Mouse (Mus musculus) megakaryocyte progenitor cell, adult 5-6 weeks (primary cell): Measurements from ENCODE around the gene Celf2. TPM values are rescaled to one million over a fixed set of nuclear protein-coding genes. Genes with fewer than 3 reads are reported as not detected.
A peak's percentile ranks its signal among the peaks of the same experiment; 100 is the strongest.

ENCODE experiments used
- ATAC-seq: replicated peaks from 2 replicates; pipeline ENCODE4 v1.8.0; 2016; ENCODE audit warnings: mild to moderate bottlenecking, moderate TSS enrichment, inconsistent platforms; ENCODE audit not compliant: poor library complexity
- total RNA-seq, 2 experiments: library from RNA; stranded (forward) in 1 of 2; stranded (reverse) in 1 of 2; fragments of 157-497, 149-512 nt in 1 of 2; fragments of 200-1000 nt in 1 of 2; gene quantifications; 2 replicates each; pipeline versions ENCODE4 v1.2.3 to v1.2.4; 2015 to 2017

The Celf2 gene
- total RNA-seq, 2 experiments from 2014 or later: 85.2 to 152 TPM

DNA sequence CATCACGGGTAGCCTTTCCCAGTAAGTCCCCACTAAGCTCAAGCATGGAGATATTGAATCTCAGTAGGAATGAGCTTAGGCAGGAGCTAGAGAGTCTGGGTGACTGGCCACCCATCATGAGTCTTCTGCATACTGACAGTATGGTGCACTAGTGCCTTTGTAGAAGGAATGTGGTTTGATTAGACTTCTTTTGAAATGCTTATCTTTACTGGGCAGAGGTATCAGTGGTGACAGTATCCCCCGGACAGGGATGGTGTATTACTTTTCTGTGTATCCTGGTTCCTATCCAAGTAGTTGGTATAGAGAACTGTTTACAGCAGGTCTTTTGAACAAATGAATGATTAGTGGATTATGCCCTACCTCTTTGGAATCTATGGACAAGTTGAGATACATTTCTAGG lies 973.0 kb downstream of the Celf2 start:
- peak; percentile 61 for ATAC-seq

DNA sequence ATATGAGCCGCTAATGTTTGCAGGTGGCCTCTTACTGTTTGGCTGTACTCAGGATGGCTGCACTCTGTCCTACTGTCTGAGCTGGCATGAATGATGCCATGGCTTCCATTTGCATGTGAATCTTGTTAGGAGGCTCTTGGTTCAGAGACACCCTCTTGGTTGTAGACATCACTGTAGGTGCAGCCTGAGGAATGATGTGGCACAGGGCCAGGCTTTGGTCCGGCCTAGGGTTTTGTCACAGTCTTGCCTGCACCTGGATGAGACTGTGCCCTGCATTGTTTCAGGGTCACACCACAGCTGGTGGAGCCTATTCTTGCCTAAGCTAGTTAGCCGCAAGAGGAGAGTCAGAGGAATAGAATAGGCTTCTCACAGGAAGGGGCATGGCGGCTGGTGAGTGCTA lies 977.0 kb downstream of the Celf2 start:
- ATAC-seq: no peak

DNA sequence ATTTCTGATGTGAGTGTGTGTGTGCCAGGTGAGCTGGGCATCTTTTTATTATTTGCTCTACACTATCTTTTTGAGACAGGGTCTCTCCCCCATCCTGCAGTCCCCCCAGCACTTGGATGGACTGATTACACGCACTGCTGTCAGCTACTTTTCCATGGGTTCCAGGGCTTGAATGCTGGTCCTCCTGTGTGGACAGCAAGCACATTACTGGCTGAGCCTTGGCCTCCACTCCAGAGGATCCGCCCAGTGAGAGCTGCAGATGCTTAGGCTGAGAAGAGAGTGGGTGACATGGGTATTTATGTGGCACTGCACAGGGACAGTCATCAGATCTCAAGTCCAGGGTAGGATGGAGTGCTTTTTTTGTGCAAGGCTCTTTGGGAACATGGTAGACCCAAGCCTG lies 981.3 kb downstream of the Celf2 start:
- ATAC-seq: no peak

DNA sequence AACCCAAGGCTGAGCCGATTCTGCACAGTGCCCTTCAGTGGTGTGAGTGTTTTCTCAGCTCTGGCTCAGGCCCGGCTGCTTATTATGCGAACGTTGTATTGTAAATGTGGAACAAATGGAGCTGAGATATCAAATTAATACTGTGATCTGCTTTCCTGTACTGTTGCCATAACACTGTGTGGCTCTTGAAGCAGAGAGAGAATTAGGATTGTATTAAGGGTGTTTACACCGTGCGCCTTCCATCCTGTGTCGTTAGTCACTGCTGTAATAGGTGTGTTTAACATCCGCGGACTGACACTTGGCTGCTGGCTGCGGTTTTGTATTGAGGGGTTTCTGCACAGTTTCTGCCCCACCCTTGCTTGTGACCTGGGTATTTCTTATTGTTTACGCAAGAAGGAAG lies 982.5 kb downstream of the Celf2 start:
- no peak for ATAC-seq

DNA sequence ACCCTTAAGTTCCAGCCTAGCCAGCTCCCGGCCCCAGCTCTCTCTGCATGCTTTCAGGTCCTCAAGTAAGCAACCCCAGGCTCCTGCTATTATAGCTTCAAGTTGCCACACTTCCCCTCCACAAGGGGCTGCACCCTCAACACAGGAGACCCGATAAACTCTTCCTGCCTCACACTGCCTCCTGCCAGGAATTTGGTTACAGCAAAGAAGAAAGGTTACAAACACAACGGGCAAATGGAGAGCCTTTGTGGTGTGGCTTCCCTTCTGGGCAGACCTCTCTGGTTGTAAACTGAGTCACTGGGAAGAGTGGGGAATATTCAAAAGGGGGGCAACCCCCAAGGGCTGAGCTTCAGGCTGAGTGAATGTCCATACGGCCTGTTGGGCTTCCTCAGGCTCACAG lies 983.1 kb downstream of the Celf2 start:
- ATAC-seq: no peak

DNA sequence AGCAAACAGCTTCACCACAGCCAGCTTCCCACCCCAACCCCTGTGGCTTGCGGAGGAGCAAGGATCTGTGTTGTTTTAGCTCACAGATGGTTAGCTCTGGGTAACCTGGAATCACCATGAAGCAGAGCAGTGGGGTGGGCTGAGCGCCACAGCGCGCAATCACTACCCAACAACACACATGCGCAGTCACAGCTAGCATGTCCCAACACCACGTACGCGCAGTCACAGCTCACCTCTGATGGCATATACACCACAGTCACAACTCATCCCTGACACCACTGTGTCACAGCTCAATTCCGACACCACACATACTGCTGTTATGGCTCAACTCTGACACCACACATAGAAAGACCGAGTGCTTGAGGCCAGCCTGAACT lies 985.5 kb downstream of the Celf2 start:
- no peak for ATAC-seq

DNA sequence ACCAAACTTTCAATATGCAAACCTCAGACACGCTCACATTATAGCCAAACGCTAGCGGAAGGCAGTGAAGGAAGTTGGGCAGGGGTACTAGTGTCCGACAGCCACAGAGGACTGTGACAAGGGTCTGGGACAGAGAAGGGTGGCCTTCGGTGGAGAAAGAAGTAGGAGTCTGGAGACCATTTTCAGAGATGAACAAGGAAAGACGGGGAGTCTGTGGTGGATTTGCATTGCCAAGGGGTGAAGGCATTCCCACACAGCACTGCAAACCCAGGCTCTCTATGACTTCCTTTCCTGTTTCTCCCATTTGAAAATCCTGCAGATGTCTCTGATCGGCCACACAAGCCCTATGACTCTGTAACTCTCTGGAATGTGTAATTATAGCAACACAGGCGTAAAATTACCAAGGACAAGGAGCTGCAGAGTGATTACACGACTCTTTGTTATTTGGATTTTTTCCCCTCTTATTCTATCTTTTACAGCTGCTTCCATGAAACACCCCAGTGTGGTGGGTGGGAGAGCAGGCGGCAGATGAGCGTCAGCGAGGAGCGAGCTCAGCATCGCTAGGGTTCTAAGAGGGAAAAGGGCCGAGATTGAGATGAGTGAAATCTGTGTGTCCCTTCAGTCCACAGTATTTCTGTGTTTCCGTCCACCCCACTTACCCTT lies 986.0 kb downstream of the Celf2 start:
- ATAC-seq: no peak

DNA sequence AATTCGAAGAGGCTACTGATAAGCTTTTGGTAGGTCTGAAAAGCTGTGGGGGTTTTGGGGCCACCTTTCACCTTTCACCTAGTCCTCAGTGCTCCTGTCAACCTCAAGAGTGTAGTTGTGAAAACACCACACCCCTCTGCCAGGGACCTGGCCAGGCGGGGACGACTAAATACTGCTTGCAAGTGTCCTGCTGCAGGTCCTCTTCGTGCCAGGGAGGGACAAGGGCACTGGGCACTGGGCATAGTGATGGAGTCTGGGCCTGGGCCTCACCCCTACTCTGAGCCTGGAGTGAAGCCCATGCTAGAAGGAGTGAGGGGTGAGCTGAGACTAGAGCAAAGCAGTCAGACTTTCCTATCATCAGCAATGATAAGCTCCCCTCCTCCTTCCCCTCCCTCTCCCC lies 987.0 kb downstream of the Celf2 start:
- no peak for ATAC-seq

DNA sequence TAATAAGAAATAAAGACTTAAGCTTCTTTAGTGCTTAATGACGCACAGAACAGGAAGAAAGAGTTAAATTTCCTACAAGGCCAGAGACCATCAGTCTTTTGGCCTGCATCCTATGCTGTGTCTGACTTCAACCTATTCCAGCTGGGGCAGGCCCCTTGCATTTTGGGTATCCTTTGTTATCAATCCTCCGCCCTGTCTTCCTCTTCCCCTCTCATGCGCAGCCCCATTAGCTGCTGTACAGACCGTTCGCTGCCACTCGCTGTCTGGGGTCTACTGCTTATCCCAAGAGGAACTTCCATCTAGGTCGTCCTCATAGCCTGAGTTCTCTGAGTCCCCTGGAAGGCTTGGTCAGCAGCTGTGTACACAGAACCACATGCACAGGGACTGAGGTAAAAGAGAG lies 996.2 kb downstream of the Celf2 start:
- ATAC-seq: no peak

DNA sequence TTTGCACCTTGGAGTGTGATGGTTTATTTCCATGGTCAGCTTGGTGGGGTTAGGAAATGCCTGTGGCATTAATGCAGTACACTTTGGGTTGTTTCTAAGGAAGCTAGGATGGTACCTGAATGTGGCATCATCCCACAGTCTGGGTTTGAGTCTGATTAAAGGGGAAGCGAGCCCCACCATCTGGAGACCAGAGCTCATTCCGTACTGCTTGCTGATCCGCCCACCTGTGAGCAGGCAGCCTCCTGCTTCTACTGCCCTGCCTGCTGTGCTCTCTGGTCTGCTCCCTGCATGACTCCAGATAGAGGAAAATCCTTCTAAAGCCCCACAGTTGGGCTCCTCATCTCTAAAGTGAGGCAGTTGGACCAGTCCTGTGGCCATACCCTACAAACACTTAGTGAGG lies 1002.3 kb downstream of the Celf2 start:
- ATAC-seq: no peak

DNA sequence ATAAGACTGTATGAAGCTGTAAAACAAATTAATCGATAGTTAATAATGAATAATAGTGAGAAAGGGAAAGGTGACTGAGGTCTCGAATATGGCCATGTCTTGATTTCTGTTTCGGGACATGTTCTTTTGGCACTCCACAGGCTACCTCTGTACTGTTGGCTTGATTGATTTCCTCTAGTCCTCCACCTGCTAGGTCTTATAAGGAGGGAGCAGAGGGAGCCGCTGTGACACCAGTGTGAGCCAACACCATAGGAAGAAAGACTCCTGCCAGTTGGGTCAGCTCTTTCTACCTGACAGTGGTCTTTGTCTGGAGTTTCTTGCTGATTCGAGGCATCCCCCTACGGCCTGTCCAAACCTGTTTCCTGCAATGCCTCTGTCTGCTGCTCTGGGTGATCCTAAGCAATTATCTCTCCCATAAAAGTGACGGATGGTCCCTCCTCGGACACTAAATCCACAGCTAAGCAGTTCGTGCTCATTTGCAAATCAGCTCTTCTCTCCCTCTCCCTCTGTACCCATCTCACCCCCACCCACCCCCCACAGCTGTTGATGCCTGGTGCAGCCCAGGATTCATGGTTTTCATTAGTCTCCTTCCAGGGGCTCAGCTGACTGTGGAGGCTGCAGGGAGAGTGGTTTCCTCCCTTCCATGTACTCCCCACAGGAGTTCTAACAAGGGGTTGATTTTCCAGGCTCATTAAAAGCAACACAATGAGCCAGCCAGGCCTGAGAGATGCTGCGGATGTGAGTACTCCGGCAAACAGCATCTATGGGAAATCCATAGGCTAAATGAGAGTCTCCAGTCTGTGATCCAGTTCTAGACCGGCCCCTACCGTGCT lies 1003.2 kb downstream of the Celf2 start:
- ATAC-seq: no peak

DNA sequence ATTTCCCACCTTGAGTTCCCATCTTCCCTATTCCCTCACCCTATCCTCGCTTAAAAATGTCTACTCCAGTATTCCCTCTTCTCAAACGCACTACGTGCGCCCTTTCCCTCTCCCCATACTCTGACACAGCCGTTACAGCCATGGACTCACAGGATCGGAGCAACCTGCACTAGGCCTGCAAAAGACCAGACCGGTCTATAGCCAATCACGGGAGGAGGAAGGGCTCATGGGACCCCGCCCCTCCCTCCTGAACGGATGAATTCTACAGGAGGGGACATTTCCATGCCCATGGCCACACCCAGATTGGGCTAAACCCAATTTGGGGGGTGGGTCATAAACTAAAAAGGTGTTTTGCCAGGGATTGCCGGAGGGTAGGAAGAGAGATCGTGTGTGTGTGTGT lies 1003.8 kb downstream of the Celf2 start:
- ATAC-seq: no peak

DNA sequence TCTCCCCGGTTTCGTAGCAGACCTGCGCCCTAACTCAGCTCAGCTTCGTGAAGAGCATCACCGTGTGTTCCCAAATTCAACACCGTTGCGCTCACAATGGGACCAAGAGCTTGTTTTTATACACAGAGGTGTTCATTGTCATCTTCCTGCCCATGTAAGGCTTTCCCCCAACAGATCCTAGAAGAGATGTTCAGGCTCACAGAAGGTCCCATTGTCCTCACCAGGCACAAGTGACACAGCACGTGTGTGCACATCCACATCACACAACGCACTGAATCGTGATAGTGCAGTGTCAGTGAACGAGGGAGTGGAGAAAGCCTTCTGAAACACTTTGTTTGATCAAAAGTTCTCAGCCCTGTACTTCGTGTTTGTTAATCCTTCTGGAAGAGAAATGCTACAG lies 1011.3 kb downstream of the Celf2 start:
- ATAC-seq: no peak

DNA sequence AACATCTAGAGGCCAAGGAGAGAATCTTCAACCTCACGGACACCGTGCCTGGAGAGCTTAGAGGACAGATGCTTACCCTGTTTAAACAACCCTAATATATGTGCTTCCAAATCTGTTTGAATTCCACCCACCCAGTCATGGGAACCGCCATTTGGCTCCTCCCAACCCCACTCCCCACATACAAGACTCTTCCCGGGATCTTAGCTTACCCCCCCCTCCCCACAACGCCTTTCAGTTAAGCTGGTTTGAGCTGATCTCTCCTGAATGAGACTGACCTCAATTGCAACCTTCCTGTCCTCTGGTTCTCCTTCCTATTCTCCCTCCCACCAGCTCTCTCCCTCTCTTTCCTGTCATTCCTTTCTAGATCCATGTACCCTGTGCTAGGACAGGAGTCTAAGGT lies 1011.7 kb downstream of the Celf2 start:
- ATAC-seq: no peak

DNA sequence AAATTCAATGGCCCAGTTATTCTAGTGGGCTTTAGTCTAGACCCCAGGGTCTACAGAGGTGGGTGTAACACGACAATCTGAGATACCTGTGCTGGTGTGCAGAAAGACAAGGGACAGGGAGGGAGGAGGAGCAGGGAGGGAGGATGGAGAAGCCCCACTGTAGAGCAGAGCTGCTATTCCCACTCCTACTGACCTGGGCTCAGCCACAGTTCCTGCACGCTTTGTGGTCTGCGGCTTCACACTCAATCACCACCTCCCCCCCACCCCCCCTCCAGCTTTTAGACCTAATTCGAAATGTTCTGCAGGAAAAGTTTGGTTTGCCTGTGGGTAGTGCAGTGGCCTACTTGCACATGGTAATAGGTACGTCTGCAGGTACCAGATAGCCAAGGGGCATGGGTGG lies 1015.5 kb downstream of the Celf2 start:
- ATAC-seq: peak; percentile 54

DNA sequence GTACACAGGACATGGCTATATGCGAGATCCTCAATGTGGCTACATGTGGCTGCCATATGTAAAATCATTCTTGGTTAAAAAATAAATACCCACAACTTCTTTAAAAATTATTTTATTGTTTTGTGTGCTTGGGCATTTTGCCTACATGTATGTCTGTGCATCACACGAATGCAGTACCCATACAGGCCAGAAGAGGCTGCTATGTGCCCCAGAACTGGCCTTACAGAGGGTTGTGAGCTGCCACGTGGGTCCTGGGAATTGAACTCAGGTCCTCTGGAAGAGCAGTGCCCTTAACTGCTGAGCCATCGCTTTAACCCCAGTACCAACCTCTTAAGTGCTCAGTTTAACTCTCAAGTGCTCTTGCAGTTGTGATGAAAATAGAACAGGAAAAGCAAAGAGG lies 1018.5 kb downstream of the Celf2 start:
- ATAC-seq: 0 out of 2 replicates have a peak, but pooled peaks have one; percentile 36

DNA sequence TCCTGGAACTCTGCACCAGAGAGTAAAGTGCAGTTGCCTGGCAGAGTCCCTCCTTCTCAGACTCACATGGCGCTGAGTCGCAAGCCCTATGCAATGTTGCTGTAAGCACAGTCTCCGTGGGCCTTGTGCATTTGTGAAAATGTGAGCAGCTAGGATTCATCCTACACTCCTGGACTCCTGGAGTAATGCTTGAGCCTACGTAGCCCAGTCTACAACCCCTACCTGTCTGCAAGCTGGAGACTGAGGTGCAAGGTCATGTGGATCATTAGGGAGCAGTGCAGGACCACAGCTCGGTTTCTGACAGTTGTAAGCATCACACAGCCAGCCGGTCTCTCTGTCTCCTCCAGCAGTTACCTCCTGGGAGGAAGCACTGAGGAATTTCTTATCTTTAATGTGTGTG lies 1019.3 kb downstream of the Celf2 start:
- no peak for ATAC-seq
